Mouse (Mus musculus) liver, embryonic 14.5 days (tissue): ENCODE measurements around the gene Cit.
A peak's percentile ranks its signal among the peaks of the same experiment; 100 is the strongest.

Experiments
- CTCF ChIP-seq: IDR thresholded peaks from 2 replicates; pipeline ENCODE4 v1.5.1; 2016; ENCODE audit warnings: antibody characterized with exemption, low read depth, control low read depth
- EP300 ChIP-seq: IDR thresholded peaks from 2 replicates; pipeline ENCODE4 v1.6.1; 2016; ENCODE audit warnings: antibody characterized with exemption, low read depth

- TF ChIP-seq CTCF = peak; percentile 59
- TF ChIP-seq EP300 = no peak
Measured at GRCm38 (mm10) chr5:115877425-115877824, 32.3 kb downstream of the Cit start.
